Mouse (Mus musculus): ENCODE measurements around the gene Wdr19.
"Not testable (repeated sequence)": the region's sequence is repeated elsewhere in the genome, so short reads cannot be mapped to it uniquely, and the experiment has no call there.

The Wdr19 gene

DNA sequence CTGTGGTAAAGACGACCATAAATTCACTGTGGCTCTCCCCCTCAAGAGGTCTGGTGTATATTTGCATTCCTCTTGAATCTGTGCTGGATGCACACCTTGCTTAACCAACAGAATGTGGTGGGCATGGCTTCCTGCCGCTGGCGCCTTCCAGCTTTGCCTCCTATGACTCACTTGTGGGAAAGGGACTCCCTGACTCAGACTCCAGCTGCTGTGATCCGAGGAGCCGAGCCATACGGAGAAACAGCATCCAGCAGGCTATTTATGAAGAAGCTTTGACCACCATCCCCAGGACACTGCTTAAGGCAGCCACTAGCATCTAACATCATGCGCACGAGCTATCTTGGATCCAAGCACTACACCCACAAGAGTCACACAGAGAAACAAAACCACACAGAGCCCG is 5.1 kb upstream of the Wdr19 start:
- no peak for DNase-seq (ENCODE audit: extremely low spot score)

DNA sequence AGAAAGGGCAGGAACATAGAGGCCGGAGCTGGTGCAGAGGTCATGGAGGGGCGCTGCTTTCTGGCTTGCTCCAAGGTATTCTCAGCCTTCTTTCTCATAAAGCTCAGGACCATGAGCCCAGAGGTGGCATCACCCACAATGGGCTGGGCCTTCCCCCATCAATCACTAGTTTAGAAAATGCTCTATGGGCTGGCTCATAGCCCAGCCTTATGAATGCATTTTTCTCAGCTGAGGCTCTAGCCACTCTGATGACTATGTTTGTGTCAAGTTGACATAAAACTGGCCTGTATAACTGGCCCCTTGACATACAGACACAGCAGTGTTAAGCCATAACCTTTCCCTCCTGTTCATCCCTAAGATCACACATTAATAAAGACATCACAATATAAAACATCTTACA is 5.2 kb downstream of the Wdr19 start:
- no peak for DNase-seq (ENCODE audit: extremely low spot score)

DNA sequence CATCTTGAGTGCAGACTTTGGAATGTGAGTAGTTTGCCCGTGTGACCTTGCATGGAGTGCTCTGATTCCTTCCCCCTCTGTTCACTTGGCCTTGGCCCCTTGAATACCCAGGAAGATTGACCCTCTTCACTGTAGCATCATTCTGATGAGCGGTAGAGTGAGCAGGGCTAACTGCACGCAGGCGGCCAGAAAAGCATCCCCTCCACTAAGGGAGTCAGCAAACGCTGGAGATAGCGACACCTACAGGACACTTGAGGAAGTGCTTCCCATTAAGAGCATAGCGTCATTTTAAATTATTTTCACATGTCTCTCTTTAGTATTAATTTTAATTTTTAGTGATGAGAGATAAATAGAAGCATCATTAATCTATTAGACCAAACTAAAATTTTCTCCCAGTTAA is 13.8 kb downstream of the Wdr19 start:
- peak; percentile 29 for DNase-seq (ENCODE audit: extremely low spot score)

DNA sequence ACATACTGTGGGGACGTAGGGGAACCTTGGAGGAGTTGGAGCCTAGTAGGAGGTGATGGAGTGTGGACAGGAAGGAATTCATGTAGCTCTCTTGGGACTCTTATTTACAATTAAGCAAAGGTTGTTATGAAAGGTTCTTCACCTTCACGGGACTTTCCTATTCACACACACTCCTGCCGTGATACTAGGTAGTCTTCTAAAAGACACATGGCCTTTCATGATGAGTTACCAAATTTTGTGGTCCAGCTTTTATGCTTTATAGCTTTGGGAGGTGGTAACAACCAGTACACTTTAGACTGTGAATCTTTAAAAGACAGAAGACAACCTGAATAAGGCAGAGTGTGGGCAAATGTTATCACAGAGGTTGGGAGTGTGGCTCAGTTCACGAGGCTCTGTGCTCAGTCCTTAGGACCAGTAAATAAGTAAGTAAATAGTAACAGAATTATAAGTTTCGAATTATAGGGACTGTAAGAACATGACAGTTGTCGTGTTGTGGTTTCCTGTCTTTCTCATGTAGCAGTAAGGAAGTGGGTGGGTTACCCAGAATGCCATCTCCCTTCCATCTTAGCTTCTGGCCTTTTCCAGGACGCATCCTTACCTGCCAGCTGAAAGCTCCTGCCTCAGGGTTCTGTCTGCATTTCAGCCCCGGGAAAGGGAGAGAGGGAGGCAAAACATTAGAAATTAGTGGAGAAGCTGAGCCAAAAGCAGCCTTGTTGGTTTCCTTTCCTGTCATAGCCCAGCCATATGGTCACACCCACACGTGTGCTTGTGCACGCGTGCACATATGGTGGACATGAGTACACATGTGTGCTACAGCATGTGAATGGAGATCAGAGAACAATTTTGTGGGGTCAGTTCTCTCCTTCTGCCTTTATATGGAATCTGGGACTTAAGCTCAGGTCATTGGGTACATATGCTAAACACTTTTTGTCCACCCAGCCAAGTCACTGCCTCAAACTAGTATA is 18.1 kb downstream of the Wdr19 start:
- no peak for DNase-seq (ENCODE audit: extremely low spot score)

DNA sequence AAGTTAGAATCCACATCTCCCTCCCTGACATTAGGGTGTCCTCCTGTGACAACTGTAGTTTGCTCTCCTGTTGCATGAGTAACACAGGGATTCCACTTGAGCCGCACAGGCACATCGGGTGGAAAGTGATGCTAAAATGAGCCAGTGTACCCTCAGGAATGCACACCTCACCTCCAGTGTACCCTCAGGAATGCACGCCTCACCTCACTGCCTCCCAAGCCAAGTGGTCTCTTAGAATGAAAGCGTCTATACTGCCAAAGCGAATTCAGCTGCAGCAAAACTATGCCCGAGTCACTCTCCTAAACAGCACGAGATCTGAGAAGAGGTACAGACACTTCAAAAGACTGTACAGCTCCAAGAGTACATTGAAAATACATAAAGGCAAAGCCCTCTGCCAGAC is 21.5 kb downstream of the Wdr19 start:
- no peak for DNase-seq (ENCODE audit: extremely low spot score)

DNA sequence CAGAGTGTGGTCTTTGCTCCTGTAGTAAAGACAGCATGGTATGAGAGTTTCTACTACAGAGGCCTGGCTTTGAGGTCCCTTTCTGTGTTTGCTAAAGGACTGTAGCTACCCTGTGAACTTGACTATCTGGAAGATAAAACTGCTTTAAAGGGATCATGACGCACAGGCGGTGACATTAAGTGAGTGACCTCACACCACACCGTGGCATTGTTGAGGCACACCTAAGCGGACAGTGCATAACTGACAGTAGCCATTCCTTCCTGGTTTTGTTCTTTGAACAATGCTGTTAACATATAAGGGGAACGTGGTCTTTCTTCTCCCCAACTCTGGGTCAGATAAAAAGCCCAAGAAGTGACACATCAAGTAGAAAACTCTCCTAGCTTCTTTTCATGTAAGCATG is 24.6 kb downstream of the Wdr19 start:
- no peak for DNase-seq (ENCODE audit: extremely low spot score)

DNA sequence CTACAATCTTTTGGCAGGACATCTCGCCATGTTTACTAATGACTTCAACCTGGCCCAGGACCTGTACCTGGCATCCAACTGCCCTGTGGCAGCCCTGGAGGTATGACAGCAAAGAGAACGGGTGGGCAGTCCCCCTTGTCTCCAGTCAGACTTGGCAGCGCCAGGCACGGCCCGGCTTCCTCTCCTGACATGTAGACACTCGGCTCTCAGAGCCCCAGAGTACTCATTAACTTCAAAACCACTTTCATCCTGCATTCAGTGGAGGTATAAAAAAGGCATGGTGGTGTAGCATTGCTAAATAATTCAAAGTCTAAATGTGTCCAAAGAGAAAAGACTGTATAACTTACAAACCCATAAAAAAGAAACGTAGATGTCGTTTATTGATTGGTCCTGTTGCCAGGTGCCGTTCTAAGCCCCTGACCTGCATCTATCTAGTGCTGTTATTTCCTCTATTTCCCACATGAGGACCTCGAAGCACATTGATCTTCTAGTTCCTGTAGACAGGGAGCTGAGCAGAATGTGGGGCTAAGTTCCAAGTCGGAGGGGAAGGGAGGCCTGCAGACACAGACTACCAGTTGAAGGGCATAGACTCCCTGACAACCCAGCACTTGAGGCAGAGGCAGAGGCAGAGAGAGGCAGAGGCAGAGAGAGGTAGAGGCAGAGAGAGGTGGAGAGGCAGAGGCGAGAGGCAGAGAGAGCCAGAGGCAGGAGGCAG is 31.9 kb downstream of the Wdr19 start:
- DNase-seq (ENCODE audit: extremely low spot score), result no peak

DNA sequence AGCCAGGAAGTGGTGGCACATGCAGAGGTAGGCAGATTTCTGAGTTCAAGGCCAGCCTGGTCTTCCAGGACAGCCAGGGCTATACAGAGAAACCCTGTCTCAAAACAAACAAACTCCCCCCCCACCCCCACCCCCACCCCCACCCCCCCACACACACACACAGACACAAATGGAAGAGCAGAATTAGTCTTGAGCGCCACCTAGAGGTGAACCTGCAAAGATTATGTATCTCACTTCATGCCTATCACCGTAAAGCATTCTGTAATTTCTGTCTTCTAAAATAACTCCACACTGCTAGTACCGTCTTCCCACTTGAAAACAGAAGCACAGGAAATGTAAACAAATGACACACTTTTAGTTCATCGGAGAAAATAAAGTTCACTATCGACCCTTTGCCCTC is 43.2 kb downstream of the Wdr19 start:
- DNase-seq (ENCODE audit: extremely low spot score), result peak; percentile 45

DNA sequence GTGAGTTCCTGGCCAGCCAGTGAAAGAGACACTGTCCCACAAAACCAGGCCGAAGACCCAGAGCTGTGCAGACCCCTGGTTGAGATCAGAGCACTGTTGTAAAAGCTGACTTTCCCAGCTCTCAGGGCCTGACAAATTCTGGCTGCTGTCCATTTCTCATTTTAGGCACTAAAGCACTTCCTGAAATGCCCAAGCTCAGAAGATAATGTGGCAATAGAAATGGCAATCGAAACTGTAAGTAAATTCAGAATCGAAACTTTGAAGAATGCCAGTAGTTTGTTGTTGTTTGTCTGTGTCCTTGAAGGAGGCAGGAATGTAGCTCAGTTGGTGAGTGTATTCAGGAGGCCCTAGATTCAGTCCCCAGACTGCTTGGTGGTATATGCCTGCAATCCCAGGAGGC is 47.8 kb downstream of the Wdr19 start:
- DNase-seq (ENCODE audit: extremely low spot score), result no peak

DNA sequence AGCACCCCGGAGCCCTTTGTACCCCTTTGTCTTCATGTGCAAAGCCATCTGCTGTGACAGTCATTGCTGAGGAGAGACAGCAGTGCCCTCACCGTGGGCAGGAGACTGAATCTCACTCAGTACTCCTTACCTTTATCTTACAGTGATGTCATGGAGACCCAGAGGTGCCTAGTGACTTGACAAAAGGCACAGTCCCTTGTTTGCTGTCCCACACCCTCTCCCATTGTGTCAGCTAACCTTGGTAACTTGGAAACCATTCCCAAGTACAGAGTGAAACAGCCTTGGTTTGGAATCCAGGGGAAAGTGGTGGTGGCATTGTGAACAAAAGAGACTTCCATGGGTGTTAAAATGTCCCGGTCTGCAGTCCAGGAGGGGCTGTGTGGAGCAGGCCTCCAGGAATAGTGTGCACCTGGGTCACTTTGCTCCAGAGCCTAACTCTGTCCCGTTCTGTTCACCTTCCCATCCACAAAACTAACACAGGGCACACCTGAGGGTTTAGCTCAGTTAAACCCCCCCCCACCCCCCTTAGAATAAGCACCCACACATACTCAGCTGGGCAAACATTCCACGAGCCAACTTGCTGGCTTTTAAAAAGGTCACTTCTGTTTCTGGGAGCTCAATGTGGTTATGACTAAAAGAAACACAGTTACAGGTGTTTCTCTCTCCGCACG is 50.8 kb downstream of the Wdr19 start:
- DNase-seq (ENCODE audit: extremely low spot score), result no peak

DNA sequence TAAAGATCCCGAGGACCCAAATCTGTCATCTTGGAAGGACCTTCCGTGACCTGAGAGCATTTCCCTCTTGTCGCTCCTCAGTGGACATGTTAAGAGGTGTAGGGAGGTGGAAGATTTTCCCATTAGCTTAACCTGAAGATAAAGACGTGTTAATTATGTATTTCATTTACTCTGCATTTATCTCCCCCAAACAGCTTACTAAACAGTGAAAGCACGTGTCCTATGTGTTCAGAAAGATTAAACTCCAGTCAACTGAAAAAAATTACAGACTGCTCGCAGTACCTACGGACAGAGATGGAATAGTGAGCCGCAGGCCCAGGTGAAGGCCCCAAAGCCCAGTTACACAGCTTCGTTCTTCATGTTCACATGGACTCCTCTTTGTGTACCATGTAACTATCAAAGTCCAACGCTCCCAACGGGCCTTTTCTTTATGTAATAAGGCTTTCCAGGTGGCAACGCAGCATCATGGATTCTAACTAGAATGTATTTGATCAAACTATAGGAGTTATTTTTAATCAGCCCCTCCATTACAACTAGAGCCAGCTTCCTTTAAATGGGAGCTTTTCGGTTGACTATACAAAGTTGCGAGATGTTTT is 58.5 kb downstream of the Wdr19 start:
- no peak for DNase-seq (ENCODE audit: extremely low spot score)

DNA sequence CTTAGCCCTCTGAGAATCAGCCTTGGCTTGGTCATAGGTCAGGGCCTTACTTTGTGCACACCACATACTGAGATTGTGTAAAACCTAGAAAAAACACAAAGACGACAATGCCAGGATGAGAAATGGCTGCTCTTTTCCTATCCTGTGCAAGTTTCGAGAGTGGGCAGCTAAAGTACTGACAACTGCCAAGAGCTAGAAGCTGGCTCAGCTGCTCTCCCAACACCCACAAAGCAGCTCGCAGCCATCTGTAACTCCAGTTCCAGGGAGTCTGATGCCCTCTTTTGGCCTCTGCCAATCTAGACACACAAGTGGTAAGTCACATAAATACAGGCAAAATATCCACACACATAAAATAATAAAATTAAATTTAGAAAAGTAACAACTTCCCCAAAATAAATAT is 74.5 kb downstream of the Wdr19 start:
- DNase-seq (ENCODE audit: extremely low spot score), result no peak

DNA sequence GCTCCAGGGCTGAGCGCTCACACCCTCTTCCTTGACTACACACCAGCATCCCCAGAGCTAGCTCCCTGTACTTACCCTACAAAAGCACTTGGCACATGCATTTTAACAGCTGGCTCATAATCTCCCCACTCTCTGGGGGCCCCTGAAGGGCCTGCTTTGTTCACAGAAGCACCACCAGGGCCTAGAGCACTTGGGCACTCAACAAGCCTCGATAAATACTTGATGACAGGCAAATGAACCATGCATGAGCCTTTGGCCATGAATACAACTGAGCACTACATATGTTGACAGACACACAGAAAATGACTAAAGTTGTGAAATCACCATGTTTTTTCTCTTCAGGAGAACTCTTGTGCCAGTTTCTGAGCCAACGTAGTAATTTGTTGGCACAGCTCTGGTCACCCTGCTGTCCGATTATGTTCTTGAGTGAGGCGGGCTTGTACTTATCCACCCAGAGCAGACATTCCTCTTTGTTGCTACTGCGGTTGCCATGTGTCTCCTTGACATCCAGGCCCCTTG is 79.7 kb downstream of the Wdr19 start:
- DNase-seq (ENCODE audit: extremely low spot score), result no peak

DNA sequence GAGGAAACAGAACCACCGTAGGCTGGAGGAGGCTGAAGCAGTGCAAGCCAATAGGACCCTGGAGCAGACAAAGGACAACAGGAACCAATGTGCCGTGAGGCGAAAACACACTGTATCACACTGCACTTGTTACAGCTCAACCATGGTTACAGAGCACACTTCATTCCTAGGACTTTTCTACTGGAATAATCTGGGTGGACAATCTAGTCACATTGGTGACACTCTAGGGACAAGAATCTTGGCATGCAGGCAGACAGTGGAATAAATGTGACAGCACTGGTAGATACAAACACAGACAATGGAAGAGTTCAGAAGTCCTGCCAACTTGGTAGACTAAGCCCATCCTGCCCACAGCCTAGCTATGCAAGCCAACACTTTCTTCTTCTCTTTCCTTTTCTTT is 81.7 kb downstream of the Wdr19 start:
- DNase-seq (ENCODE audit: extremely low spot score), result no peak

DNA sequence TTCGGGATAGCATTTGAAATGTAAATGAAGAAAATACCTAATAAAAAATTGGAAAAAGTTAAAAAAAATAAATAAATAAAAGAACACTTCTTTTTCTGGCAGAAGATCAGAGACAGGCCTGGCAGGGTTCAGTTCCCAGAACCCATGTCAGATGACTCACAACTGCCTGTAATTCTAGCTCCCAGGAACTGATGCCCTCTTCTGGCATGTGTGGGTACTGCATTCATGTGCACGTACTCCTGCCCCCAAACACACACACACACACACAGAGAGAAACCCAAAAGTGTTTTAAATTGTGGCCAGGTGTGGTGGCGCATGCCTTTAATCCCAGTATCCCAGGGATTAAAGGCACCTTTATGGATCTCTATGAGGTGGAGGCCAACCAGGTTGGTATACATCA is 84.7 kb downstream of the Wdr19 start:
- DNase-seq (ENCODE audit: extremely low spot score), result peak; percentile 17

DNA sequence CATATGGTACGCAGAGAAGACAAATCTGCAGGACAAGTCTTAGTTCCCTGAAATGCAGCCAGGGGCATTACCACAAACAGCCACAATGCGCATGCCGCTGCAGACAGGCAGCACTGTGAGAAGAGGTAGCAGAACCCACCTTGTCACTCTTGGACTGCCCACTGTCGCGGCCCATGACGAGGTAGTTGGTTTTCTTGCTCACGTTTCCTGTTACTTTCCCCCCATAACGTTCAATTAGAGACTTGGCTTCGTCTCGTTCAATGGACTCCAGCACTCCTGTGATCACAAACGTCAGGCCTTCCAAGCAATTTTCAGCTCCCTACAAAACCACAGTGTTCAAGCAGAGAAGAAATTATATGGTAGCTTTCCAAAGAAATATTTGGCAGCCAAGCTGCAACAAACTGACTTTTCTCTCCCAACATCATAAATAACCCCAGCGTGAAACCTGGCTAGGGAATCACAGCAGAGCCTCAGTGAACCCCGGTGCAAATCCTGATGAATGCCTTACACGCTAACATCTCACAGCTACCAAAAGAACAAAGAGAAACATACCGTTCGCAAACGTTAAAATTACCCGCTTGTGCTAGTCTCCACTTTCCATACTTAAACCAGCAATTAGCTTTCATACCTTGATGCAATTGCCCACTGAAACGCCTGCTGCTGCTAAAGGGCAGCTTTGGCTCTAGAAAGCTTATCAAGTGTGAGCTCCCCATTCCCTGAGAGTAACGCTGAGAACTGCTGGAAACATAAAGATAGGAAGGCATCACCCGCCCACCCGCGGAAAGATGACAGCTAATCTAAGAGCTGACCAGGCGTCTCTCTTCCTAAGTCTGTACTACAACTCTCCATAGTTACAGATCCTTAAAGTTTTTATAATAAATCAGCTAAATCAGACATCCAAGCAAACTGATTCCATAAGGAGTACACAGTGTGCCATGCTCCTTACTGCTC is 88.5 kb downstream of the Wdr19 start:
- no peak for DNase-seq (ENCODE audit: extremely low spot score)

DNA sequence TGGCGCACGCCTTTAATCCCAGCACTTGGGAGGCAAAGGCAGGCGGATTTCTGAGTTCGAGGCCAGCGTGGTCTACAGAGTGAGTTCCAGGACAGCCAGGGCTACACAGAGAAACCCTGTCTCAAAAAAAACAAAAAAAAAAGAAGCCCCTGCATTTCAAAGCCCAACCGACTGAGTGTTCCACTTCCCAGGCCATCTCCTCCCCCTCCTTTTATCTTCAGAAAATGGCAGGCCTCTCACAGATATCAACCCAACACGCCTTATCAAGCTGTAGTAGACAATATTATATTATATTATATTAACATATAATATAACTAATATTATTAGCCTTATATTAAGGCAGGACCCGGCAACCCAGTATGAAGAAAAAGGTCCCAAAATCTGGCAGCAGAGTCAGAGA is 89.5 kb downstream of the Wdr19 start:
- DNase-seq (ENCODE audit: extremely low spot score), result not testable (repeated sequence)

DNA sequence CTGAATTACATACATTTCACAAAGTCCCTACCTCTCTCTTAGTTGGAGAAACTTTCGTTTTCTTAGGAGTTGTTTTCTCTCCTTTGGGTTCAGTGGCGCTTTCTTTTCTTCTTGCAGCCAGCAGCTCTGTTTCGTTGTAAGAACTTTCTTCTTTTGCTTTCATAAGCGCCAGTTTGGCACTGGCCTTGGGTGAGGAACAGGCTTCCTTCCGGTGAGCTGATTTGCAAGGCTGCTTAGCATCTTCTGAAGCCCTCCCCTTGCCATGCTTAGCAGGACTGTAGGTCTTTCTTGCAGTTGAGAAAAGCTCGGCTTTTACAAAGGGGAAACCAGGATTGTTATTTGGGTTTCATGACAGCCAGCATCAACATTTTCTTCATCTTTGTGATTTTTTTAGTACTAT is 94.1 kb downstream of the Wdr19 start:
- DNase-seq (ENCODE audit: extremely low spot score), result no peak

DNA sequence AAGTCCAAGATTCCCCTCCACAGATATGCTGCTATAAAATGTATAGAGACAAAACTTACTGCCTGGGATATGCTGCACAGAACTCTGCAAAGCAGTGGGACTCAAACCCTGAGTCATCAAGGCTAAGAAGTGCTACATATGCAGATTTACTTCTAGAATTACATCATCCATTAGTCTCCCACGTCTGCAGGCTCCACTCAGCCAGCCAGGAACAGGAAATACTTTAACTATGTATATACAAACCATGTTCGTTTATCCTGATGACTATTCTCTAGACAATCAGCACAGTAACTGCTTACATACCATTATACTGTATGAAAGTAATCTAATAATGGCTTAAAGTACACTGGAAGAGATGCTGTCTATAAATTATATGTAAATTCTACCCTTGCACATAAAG is 94.8 kb downstream of the Wdr19 start:
- no peak for DNase-seq (ENCODE audit: extremely low spot score)

DNA sequence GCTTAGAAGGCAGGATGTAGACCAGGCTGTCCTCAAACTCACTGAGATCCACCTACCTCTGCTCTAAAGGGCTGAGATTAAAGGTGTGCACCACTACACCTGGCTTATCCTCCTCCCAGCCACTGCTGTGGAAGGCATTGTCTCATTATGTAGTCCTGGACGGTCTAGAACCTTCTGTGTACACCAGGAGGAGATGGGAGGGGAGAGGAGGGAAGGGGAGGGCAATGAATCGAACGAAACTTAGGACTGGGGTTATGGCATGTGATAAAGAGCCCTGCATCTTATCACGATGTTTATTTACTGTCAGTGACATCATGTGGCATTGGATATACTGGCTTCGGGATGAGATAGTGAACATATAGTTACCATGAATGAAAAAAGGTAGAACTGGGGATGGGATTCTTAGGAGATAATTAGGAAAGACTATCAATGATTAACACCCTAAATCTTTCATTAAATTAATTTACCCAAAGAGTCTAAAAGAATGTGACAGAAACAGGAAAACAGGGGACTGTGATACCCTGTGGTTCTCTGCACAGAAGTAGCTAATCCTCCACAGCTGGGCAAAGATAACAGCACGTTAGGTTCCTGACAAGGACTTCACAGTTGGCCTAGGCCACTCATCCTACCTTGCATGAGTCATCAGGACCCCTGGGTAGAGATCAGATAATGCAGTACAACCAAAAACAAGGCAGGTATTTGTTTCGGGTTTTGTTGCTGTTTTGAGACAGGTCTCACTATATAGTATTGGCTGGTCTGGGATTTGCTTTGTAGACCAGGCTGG is 98.9 kb downstream of the Wdr19 start:
- no peak for DNase-seq (ENCODE audit: extremely low spot score)
